Mouse (Mus musculus) neural tube, embryonic 14.5 days (tissue): ENCODE data around the gene Nfkbib. TPM values are rescaled to one million over a fixed set of nuclear protein-coding genes. Genes with fewer than 3 reads are reported as not detected.

Experiments used
- ATAC-seq: fragments of 200-750 bp; cut with Nextera tagmentation; 2 replicates; pipeline ENCODE4 v1.8.0; 2017; ENCODE audit warnings: low read depth, mild to moderate bottlenecking, moderate TSS enrichment, moderate library complexity
- H3K27ac ChIP-seq: fragments of 300-500 bp; sonication (generic); 2 replicates; pipeline ENCODE4 v1.5.1; 2014; ENCODE audit warnings: low read depth, mild to moderate bottlenecking, control low read depth, low read length, moderate library complexity, mixed read lengths
- H3K27me3 ChIP-seq: fragments of 300-500 bp; sonication (generic); 2 replicates; pipeline ENCODE4 v1.6.1; 2014; ENCODE audit warnings: low read length; ENCODE audit not compliant: control insufficient read depth, insufficient read depth
- H3K36me3 ChIP-seq: fragments of 300-500 bp; sonication (generic); 2 replicates; pipeline ENCODE4 v1.6.1; 2014; ENCODE audit warnings: low read length, mixed read lengths; ENCODE audit not compliant: control insufficient read depth, insufficient read depth
- H3K4me1 ChIP-seq: fragments of 300-500 bp; sonication (generic); 2 replicates; pipeline ENCODE4 v1.6.1; 2014; ENCODE audit warnings: low read length; ENCODE audit not compliant: control insufficient read depth, insufficient read depth
- H3K4me2 ChIP-seq: fragments of 300-500 bp; sonication (generic); 2 replicates; pipeline ENCODE4 v1.6.1; 2014; ENCODE audit warnings: mild to moderate bottlenecking, low read depth, low read length, control low read depth
- H3K4me3 ChIP-seq: fragments of 300-500 bp; sonication (generic); 2 replicates; pipeline ENCODE4 v1.5.1; 2014; ENCODE audit warnings: low read depth, low read length, control low read depth, mixed read lengths
- H3K9ac ChIP-seq: fragments of 300-500 bp; sonication (generic); replicated peaks from 2 replicates; pipeline ENCODE4 v1.6.1; 2014; ENCODE audit warnings: low read depth, mild to moderate bottlenecking, control low read depth, low read length, mixed read lengths
- H3K9me3 ChIP-seq: fragments of 300-500 bp; sonication (generic); 2 replicates; pipeline ENCODE4 v1.6.1; 2016; ENCODE audit warnings: low read length; ENCODE audit not compliant: control insufficient read depth
- WGBS: fragments of 180-500 bp; shearing (Covaris S2); extraction: QIAGEN DNeasy Blood & Tissue Kit; methylation state at CpG from one replicate; pipeline ENCODE4 v1.1.7; 2014; 5-methylcytosine and 5-hydroxymethylcytosine counted together
- polyA plus RNA-seq: library from polyadenylated mRNA; unstranded; fragments of >200 nt; fragmentation: Nextera tagmentation; extraction: Ambion mirVana; gene quantifications from 2 replicates; pipeline ENCODE4 v1.2.1, GENCODE M21; 2014

Nfkbib gene
- polyA plus RNA-seq, 1 experiment from 2014 or later, result 77.8 TPM

- Histone ChIP-seq H3K27ac (peak overlapping the region; percentile 100), H3K4me1 (peaks cover 27% of the 10 kb centered on the region), H3K9me3 (no peaks in the 10 kb centered on the region), H3K9ac (peak overlapping the region; percentile 90), H3K27me3 (no peaks in the 10 kb centered on the region), H3K4me3 (peak overlapping the region; percentile 78), H3K4me2 (peak overlapping the region; percentile 91), H3K36me3 (peaks cover 28% of the 10 kb centered on the region)
- WGBS, result under 1% methylated on average over 69 of the region's 70 CpGs
- peak; percentile 94 for ATAC-seq
Measured at GRCm38 (mm10) chr7:28810107-28811066, 43.1 kb upstream of the Nfkbib start.

GRCm38 (mm10) chr7:28809401-28810089 lies 42.2 kb upstream of the Nfkbib start:
- Histone ChIP-seq H3K36me3 (peaks cover 20% of the 10 kb centered on the region), H3K27ac (peak overlapping the region; percentile 100), H3K4me2 (peak overlapping the region; percentile 91), H3K9ac (peak overlapping the region; percentile 89), H3K4me1 (peaks cover 22% of the 10 kb centered on the region), H3K4me3 (peak overlapping the region; percentile 78), H3K9me3 (no peaks in the 10 kb centered on the region), H3K27me3 (no peaks in the 10 kb centered on the region)
- WGBS, result under 1% methylated on average over 35 of the region's 35 CpGs
- ATAC-seq, result peak; percentile 21

GRCm38 (mm10) chr7:28808957-28809393 lies 41.7 kb upstream of the Nfkbib start:
- ATAC-seq, result peak; percentile 51
- peaks cover 22% of the 10 kb centered on the region for H3K4me1 ChIP-seq
- no peaks in the 10 kb centered on the region for H3K9me3 ChIP-seq
- H3K4me3 ChIP-seq, result peak overlapping the region; percentile 78
- H3K9ac ChIP-seq, result peak overlapping the region; percentile 89
- H3K27ac ChIP-seq, result peak overlapping the region; percentile 100
- under 1% methylated on average over 21 of the region's 32 CpGs for WGBS
- H3K36me3 ChIP-seq, result peaks cover 14% of the 10 kb centered on the region
- H3K27me3 ChIP-seq, result no peaks in the 10 kb centered on the region
- peak overlapping the region; percentile 91 for H3K4me2 ChIP-seq

- WGBS, result 5% methylated on average over 34 of the region's 35 CpGs
- Histone ChIP-seq H3K4me1 (peaks cover 22% of the 10 kb centered on the region), H3K27ac (peak within 1 kb of the TSS; percentile 100), H3K27me3 (no peaks in the 10 kb centered on the region), H3K9ac (peak within 1 kb of the TSS; percentile 89), H3K4me3 (peak within 1 kb of the TSS; percentile 78), H3K4me2 (peak within 1 kb of the TSS; percentile 91), H3K36me3 (peaks cover 8% of the 10 kb centered on the region; the same call in 1 of the 2 replicates), H3K9me3 (no peaks in the 10 kb centered on the region)
- no peak; the same call in 1 of the 2 replicates for ATAC-seq
Measured at GRCm38 (mm10) chr7:28808221-28808941, 41.1 kb upstream of the Nfkbib start, which contains the start of gene Hnrnpl. Hnrnpl (plus strand) TSS chr7:28808541.

- WGBS, result 50% methylated on average over 8 of the region's 8 CpGs
Measured at GRCm38 (mm10) chr7:28807641-28808220, 40.4 kb upstream of the Nfkbib start.

GRCm38 (mm10) chr7:28806869-28807268 lies 39.6 kb upstream of the Nfkbib start:
- H3K27ac ChIP-seq, result no peak overlapping the region
- no peak overlapping the region for H3K9ac ChIP-seq
- ATAC-seq, result no peak
- H3K4me2 ChIP-seq, result no peak overlapping the region
- H3K4me1 ChIP-seq, result peaks cover 10% of the 10 kb centered on the region
- no peaks in the 10 kb centered on the region; the same call in 1 of the 2 replicates for H3K36me3 ChIP-seq
- no peaks in the 10 kb centered on the region for H3K27me3 ChIP-seq
- H3K9me3 ChIP-seq, result no peaks in the 10 kb centered on the region
- H3K4me3 ChIP-seq, result no peak overlapping the region
- WGBS, result 67% methylated on average over 4 of the region's 4 CpGs

More at GRCm38 (mm10) chr7:28807641-28808220, 40.4 kb upstream of the Nfkbib start:
- H3K9ac ChIP-seq, result peak overlapping the region; percentile 89
- H3K27me3 ChIP-seq, result no peaks in the 10 kb centered on the region
- H3K4me1 ChIP-seq, result peaks cover 19% of the 10 kb centered on the region
- H3K36me3 ChIP-seq, result peaks cover 4% of the 10 kb centered on the region; the same call in 1 of the 2 replicates
- peak overlapping the region; percentile 91 for H3K4me2 ChIP-seq
- H3K9me3 ChIP-seq, result no peaks in the 10 kb centered on the region
- no peak for ATAC-seq
- H3K27ac ChIP-seq, result peak overlapping the region; percentile 100
- H3K4me3 ChIP-seq, result peak overlapping the region; percentile 78

GRCm38 (mm10) chr7:28803756-28804155 lies 36.4 kb upstream of the Nfkbib start:
- Histone ChIP-seq H3K9ac (no peak overlapping the region), H3K27ac (no peak overlapping the region), H3K27me3 (no peaks in the 10 kb centered on the region), H3K36me3 (no peaks in the 10 kb centered on the region), H3K4me1 (peaks cover 8% of the 10 kb centered on the region), H3K9me3 (no peaks in the 10 kb centered on the region), H3K4me2 (no peak overlapping the region), H3K4me3 (no peak overlapping the region)
- ATAC-seq, result no peak
- WGBS, result 45% methylated on average over 4 of the region's 4 CpGs

- no peak for ATAC-seq
- peaks cover 5% of the 10 kb centered on the region for H3K4me1 ChIP-seq
- no peaks in the 10 kb centered on the region for H3K27me3 ChIP-seq
- H3K9me3 ChIP-seq, result no peaks in the 10 kb centered on the region
- H3K4me2 ChIP-seq, result no peak overlapping the region
- H3K27ac ChIP-seq, result peak overlapping the region; percentile 0; the same call in 1 of the 2 replicates
- H3K4me3 ChIP-seq, result no peak overlapping the region
- WGBS, result 5% methylated on average over 10 of the region's 10 CpGs
- no peaks in the 10 kb centered on the region for H3K36me3 ChIP-seq
- H3K9ac ChIP-seq, result no peak overlapping the region
Measured at GRCm38 (mm10) chr7:28802846-28803588, 35.7 kb upstream of the Nfkbib start.
